Mouse (Mus musculus) thymus, adult 2 months (tissue): ENCODE data around the gene Uts2. TPM values are rescaled to one million over a fixed set of nuclear protein-coding genes. Genes with fewer than 3 reads are reported as not detected.
A peak's percentile ranks its signal among the peaks of the same experiment; 100 is the strongest.
"Not testable (repeated sequence)": the region's sequence is repeated elsewhere in the genome, so short reads cannot be mapped to it uniquely, and the experiment has no call there.

Experiments
- DNase-seq: peaks from one replicate; pipeline ENCODE4 v3.0.0; 2021
- H3K27ac ChIP-seq: fragments of 200-500 bp; 2 replicates; pipeline ENCODE4 v1.5.1; 2012; ENCODE audit warnings: low read length, control low read depth; ENCODE audit not compliant: control insufficient read depth, insufficient read depth
- H3K27me3 ChIP-seq: fragments of 200-500 bp; 2 replicates; pipeline ENCODE4 v1.6.1; 2012; ENCODE audit warnings: mild to moderate bottlenecking, low read length, moderate library complexity, mixed read lengths; ENCODE audit not compliant: control insufficient read depth, insufficient read depth
- H3K36me3 ChIP-seq: fragments of 200-500 bp; 2 replicates; pipeline ENCODE4 v1.6.1; 2012; ENCODE audit warnings: mild to moderate bottlenecking, low read length, moderate library complexity; ENCODE audit not compliant: control insufficient read depth, insufficient read depth
- H3K4me1 ChIP-seq: fragments of 200-500 bp; replicated peaks from 2 replicates; pipeline ENCODE4 v1.6.1; 2012; ENCODE audit warnings: low read length; ENCODE audit not compliant: control insufficient read depth, insufficient read depth
- H3K4me3 ChIP-seq: fragments of 200-500 bp; 2 replicates; pipeline ENCODE4 v1.5.1; 2012; ENCODE audit warnings: mild to moderate bottlenecking, low read length, control low read depth, moderate library complexity; ENCODE audit not compliant: control insufficient read depth, insufficient read depth
- CTCF ChIP-seq: fragments of 200-500 bp; IDR thresholded peaks from 2 replicates; pipeline ENCODE4 v1.5.1; 2012; ENCODE audit warnings: mild to moderate bottlenecking, control low read depth, low read length, moderate library complexity, borderline replicate concordance; ENCODE audit not compliant: control insufficient read depth, poor library complexity, insufficient read depth; ENCODE audit errors: extremely low read depth
- POLR2A ChIP-seq: fragments of 200-500 bp; IDR thresholded peaks from 2 replicates; pipeline ENCODE4 v1.6.1; 2012; ENCODE audit warnings: mild to moderate bottlenecking, low read length, control low read depth, moderate library complexity; ENCODE audit not compliant: control insufficient read depth, poor library complexity, insufficient read depth; ENCODE audit errors: extremely low read depth
- WGBS: fragments of 180-500 bp; shearing (Covaris S2); methylation state at CpG from one replicate; pipeline ENCODE4 v1.1.7; 2018; 5-methylcytosine and 5-hydroxymethylcytosine counted together
- polyA plus RNA-seq: library from polyadenylated mRNA; depleted of rRNA; stranded (reverse); fragments of >200 nt; gene quantifications from 2 replicates; pipeline ENCODE4 v1.2.3, GENCODE M21; 2012

Uts2 gene
- polyA plus RNA-seq, 1 experiment: 0.32 TPM

DNA sequence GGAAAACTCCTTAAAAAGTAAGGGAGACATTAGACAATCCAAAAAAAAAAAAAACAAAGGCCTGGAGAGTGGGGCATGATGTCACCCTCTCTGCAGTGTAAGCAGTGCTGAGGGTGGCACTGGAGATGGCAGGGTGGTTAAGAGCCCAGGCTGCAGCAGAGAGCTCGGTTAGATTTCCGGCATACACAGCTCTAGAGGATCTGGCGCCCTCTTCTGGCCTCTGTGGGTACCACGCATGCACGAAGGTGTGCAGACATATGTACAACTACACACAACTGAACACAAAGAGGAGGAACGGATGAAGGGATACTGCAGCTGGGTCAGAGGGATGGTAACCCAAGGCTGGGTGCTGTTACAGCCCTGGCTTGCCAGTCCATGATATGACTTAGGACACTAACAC lies 10.0 kb downstream of the Uts2 start:
- peaks cover 8% of the 10 kb centered on the region for H3K4me1 ChIP-seq
- no peak overlapping the region for H3K4me3 ChIP-seq
- H3K27me3 ChIP-seq: no peaks in the 10 kb centered on the region
- H3K27ac ChIP-seq: no peak overlapping the region
- 59% methylated on average over 6 of the region's 6 CpGs for WGBS
- no peaks in the 10 kb centered on the region for H3K36me3 ChIP-seq
- peak; percentile 71 for DNase-seq
- TF ChIP-seq CTCF (peak; percentile 70; the same call in 1 of the 2 replicates), POLR2A (no peak)

DNA sequence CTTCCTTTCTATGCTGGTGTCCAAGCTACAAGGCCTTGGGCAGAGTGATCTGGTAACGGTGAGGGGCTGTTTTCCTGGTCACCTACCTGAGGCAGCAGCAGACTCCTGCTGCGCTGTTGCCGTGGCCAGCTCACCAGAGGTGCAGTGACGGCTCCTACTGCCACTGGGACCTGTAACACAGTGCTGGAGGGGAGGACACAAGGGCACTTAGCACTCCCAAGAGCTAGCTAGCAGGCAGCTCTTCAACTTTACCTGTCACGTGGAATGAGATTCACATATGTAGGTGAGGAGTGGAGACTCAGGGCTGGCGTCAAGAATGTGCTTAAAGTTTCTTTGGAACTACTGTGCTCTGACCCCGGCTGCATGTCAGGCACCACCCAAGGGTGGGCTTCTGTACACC lies 13.4 kb downstream of the Uts2 start:
- Histone ChIP-seq H3K27ac (no peak overlapping the region), H3K4me3 (no peak overlapping the region), H3K4me1 (peaks cover 8% of the 10 kb centered on the region), H3K27me3 (no peaks in the 10 kb centered on the region), H3K36me3 (no peaks in the 10 kb centered on the region)
- TF ChIP-seq CTCF (no peak), POLR2A (no peak)
- no peak for DNase-seq
- 98% methylated on average over 7 of the region's 7 CpGs for WGBS

DNA sequence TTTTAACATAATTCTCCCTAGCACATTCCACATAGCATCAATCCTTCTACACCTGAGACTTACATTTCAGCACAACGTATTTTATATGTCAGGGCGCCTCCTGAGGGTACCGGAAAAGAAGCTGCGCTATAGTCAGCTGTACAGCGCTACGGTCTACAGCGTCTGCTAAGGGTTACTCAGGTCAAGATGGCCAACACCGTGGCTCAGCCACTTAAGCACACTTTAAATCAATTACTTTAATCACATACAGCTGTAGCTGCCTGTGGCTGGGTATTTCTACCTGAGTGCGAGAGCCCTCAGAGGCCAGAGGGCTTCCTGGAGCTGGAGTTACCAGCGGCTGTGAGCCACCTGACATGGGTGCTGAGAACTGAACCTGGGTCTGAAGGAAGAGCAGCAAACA lies 19.0 kb downstream of the Uts2 start:
- Histone ChIP-seq H3K36me3 (no peaks in the 10 kb centered on the region), H3K4me3 (no peak overlapping the region), H3K4me1 (no peaks in the 10 kb centered on the region), H3K27me3 (no peaks in the 10 kb centered on the region), H3K27ac (no peak overlapping the region)
- DNase-seq: no peak
- WGBS: 97% methylated on average over 10 of the region's 10 CpGs
- TF ChIP-seq CTCF (no peak), POLR2A (no peak)

DNA sequence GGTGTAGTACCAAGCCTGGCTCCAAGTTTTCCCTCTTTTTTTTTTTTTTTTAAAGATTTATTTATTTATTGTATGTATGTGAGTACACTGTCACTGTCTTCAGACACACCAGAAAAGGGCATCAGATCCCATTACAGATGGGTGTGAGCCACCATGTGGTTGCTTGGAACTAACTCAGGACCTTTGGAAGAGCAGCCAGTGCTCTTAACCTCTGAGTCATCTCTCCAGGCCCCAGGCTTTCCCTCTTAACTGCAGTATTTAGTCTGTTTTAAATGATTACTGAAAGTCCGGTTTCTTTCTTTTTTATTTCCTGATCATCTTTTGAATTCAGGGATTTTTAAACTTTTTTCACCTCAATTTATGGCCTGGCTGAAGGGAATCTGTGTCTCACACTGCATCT lies 20.5 kb downstream of the Uts2 start:
- not testable (repeated sequence) for H3K27ac ChIP-seq, H3K27me3 ChIP-seq, H3K36me3 ChIP-seq, H3K4me3 ChIP-seq, DNase-seq, H3K4me1 ChIP-seq
- WGBS: 97% methylated on average over 1 of the region's 1 CpGs

DNA sequence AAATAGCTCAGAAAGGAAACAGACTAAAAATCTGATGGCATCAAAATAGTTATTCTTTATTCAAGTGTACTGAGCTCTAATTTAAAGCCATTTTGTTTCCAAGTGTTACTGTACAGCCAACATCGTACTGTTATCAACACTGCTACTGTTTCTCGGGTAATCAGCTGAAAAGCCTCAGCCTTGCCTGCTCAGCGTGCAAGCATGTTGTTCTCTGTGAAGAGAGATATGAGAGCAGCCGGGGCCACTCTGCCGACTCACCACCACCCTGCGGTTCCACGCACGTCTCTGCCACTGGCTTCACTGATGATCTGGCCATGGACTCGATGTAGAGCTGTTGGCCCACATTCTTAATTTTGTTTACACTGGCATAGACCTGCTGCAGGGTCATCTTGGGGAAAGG lies 27.3 kb downstream of the Uts2 start:
- no peak for DNase-seq
- H3K4me1 ChIP-seq: no peaks in the 10 kb centered on the region
- WGBS: 92% methylated on average over 9 of the region's 9 CpGs
- no peak overlapping the region for H3K4me3 ChIP-seq
- H3K27ac ChIP-seq: no peak overlapping the region
- no peak for TF ChIP-seq CTCF
- no peak for TF ChIP-seq POLR2A
- H3K27me3 ChIP-seq: no peaks in the 10 kb centered on the region
- H3K36me3 ChIP-seq: no peaks in the 10 kb centered on the region

DNA sequence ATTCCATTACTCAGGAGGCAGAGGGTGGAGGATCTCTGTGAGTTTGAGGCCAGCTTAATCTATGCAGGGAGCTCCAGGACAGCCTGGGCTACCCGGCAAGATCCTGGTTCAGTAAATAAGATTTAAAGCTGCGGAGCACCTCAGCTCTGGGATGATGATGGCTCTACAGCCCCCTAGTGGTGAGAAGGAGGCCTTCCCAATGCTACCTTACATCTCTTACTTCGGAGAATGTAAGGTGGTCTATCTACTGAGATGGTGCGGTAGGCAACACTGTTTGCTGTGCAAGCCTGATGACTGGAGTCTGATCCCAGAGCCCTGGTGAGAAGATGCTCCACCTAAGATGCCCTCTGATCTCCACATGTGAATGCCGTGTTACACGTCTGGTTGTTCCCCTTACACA lies 30.1 kb downstream of the Uts2 start:
- WGBS: 65% methylated on average over 6 of the region's 6 CpGs
- no peaks in the 10 kb centered on the region for H3K27me3 ChIP-seq
- TF ChIP-seq CTCF (peak; percentile 31; the same call in 1 of the 2 replicates), POLR2A (no peak)
- H3K36me3 ChIP-seq: no peaks in the 10 kb centered on the region
- H3K4me1 ChIP-seq: no peaks in the 10 kb centered on the region
- no peak overlapping the region for H3K27ac ChIP-seq
- H3K4me3 ChIP-seq: no peak overlapping the region
- DNase-seq: peak; percentile 25

DNA sequence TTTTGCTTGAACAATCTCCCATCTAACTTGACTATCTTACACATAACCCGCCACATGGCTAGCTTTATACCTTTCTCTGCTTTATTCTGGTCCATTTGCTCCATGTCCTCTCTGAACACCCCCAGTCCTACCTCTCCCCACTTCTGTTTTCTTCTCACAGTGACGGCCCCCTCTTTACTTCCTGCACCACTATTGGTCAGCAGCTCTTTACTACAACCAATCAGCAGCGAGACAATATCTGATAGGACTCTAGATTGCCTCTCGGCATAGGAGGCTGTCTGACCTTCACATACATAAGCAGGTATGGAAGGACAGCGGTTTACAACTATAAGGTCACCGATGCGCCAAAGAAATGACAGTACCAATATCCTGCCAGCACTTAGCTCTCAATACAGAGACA lies 39.6 kb downstream of the Uts2 start:
- DNase-seq: no peak
- Histone ChIP-seq H3K27me3 (no peaks in the 10 kb centered on the region), H3K27ac (no peak overlapping the region), H3K4me3 (no peak overlapping the region), H3K36me3 (no peaks in the 10 kb centered on the region), H3K4me1 (no peaks in the 10 kb centered on the region)
- no peak for TF ChIP-seq POLR2A
- no peak for TF ChIP-seq CTCF
- 94% methylated on average over 7 of the region's 7 CpGs for WGBS
